Mouse (Mus musculus) embryo, embryonic 9.5 days (tissue): ENCODE measurements around the gene Rbbp8nl.
"Not testable (repeated sequence)": the region's sequence is repeated elsewhere in the genome, so short reads cannot be mapped to it uniquely, and the experiment has no call there.

Experiments used
- DNase-seq: peaks from one replicate; pipeline ENCODE4 v3.0.0-alpha.2; 2017; ENCODE audit errors: extremely low spot score

Gene Rbbp8nl

GRCm38 (mm10) chr2:180288966-180289365 lies 713 bp downstream of the Rbbp8nl start:
- peak; percentile 32 for DNase-seq

DNA sequence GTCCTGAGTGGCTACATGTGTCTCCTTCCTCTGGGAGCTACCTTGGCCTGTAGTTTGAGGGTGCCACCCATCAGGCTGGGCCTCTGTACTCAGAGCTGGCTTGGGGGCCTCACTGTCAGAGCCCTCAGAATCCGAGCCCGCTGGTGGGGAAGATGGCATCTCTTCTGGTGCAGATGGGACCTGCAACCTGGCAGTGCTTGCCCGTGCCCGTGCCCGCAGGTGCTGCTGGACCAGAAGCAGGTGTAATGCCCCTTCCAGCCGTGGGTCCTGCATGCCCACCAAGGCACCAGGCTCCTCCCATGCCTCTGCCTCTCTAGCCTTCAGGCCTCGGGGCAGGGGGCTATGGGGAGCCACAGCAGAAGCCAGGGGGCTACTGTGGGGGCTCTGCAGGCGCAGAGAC lies 10.4 kb downstream of the Rbbp8nl start:
- no peak for DNase-seq

GRCm38 (mm10) chr2:180277773-180278320 lies 11.8 kb downstream of the Rbbp8nl start:
- DNase-seq: no peak

GRCm38 (mm10) chr2:180276851-180277259 lies 12.8 kb downstream of the Rbbp8nl start:
- no peak for DNase-seq

DNA sequence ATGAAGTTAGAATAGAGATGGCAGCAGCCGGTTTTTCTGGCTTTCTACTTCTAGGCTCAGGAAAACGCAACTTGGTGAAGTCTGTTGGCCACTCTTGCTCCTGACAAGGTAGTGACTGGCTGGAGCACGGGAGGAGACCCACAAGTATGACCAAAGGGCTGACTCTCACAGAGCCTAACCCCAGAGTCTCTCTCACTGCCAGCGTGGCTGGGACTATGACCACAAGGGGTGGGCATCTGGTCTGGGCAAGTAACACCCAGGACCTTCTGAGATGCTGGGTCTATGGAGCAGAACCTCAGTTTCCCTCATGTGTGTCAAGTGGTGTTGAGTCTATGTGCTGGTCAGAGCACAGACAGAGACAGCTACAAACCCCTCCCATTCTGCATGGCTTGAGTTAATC lies 13.3 kb downstream of the Rbbp8nl start:
- DNase-seq: no peak

DNA sequence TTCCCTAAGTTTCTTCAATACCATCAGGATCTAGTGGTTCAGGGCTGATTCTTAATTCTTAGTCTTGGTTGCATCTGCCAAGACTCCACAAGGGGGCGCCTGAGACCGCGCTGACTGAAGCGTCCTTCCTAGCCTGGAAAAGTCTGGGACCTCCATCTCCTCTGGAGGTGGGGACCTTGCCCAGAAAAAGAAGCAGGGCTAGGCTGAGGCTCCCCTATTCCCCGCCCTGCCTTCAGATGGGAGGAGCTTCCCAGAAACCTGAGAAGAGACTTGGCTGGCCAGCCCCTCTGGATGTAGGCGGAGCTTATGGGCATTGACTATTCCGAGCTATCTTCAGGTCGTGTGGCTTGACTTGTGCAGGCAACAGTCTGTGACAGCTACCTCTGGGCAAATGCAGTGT lies 13.8 kb downstream of the Rbbp8nl start:
- peak; percentile 90 for DNase-seq

- no peak for DNase-seq
These were observed 15.2 kb downstream of the Rbbp8nl start for GRCm38 (mm10) chr2:180274523-180274922.

- peak; percentile 92 for DNase-seq
These were observed 16.1 kb downstream of the Rbbp8nl start, which contains the start of gene Cables2 for GRCm38 (mm10) chr2:180273394-180274244. Cables2 (minus strand) TSS chr2:180273496.

DNA sequence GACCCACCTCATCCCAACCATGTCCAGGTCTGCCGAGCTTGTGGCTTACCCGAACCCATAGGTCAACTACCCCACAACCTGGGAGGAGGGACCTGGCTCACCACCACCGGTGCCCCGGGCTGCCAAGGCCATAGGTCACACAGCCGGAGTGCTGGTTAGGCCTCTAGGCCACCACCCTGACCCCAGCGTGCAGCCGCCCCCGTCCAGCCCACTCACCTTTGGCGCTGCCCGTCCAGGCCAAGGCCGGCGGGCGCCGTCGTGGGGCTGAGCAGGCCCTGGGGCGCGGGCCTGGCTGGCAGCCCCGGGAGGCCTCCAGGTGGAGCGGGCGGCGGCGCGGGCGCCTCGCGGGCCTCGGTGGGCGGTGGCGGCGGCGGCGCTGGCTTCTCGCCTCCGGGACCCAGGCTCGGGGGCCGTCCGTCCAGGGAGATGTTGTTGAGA lies 16.8 kb downstream of the Rbbp8nl start:
- no peak for DNase-seq

DNA sequence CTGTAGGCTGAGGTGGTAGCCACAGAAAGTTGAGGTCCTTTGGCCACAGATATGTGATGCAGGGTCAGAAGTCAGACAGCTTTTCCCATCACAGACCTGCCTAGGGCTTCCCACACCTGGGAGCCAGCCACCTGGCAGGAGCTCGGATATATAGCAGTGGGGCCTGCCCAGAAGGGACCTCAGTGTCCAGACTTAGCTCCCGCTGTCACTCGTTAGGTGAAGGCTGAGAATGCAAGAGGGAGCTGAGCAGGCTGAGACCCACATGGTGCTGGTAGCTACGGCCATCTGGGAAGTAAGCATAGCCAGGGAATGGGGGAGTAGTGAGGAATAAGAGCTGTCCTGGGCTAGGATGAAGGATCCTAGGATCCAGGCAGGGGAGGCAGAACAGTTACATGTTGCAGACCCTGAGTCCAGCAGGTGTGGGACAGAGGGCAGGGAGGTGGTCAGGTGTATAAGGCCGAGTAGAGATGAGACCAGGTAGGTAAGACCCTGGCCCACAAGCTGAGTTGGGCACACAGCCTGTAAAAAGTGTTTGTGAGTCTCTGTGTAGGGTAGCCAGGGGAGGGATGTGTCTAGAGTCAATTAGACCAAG lies 17.8 kb downstream of the Rbbp8nl start:
- DNase-seq: no peak

DNA sequence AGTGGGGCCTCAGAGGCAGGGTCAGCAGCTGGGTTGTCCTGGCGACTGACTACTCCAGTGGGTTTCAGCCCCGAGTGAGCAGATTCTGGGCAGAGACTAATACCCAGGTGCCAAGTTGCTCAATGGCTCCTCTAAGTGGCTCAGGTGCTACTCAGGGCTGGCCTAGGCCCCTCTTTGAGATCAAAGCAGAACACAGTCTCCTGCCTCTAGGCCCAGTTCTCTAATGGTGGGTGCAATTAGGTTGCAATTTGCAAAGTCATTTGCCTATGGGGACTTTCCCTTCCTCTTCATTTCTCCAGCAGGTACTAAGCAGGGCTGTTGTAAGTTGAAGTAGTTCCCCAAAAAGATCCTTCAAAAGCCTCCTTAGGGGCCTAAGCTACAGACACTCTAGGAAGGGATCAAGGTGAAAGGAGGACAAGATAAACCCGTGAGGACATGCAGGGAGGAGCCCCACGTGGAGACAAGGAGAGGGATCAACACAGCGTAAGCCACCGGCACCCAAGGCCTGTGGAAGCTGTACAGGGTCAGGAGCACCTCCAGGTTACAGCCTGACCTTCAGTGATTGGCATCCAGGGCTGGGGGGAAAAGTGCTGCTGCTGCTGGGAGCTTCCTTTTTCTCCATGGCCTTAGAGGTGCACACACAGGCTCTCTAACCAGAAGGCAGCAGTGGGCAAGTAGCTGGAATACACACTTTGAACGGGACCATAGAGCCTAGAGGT lies 19.0 kb downstream of the Rbbp8nl start:
- no peak for DNase-seq

DNA sequence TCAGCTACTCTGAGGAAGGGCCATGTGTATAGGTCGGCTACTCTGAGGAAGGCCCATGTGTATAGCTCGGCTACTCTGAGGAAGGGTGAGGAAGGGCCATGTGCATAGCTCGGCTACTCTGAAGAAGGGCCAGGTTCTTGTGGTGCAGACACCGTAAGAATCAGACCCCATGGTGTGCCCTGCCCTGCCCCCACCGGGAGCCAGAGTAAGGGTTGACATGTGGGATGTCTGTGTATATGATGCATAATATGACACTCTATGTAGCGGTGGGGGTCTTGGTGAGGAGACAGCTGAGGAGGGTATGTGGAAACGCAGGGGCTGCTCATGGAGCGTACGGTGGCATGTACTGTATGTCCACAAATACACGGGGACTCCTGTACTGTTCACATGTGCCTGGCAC lies 20.4 kb downstream of the Rbbp8nl start:
- DNase-seq: no peak

DNA sequence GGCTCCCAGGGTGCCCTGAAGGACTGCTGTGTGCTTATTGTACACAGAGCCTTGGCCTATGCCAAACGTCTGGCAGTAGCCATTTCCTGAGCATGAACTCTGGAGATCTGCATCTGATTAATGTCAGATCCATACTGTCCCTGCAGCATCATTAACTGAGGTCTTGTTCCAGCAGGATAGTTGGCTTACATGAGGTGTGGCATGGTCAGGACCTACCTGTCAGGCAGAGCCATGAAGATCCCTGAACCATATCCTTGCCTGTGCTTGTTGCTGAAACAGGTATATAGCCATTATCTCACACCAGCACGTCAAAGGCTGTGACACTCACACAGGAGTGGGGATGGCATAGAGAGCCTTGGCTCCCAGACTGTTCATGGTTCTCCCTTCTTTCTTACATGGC lies 21.7 kb downstream of the Rbbp8nl start:
- no peak for DNase-seq

GRCm38 (mm10) chr2:180262891-180263290 lies 26.8 kb downstream of the Rbbp8nl start:
- no peak for DNase-seq

DNA sequence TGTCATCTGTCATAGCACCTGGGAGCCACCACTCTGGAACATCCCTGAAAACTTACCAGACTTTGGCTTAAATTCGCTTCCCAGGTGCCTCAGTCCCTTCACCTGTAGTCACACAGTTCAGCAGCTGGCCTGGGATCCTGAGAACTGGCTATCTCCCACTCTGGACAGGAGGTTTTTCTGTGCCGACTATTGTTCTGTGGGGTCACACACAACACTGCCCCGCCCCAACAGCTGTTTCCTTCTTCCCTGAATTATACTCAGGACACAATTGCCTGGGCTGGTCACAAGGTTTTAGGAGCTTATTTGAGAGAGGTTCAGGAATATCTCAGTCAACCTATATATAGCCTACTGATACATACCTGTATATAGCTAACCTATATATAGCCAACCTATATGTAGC lies 27.2 kb downstream of the Rbbp8nl start:
- DNase-seq: no peak

DNA sequence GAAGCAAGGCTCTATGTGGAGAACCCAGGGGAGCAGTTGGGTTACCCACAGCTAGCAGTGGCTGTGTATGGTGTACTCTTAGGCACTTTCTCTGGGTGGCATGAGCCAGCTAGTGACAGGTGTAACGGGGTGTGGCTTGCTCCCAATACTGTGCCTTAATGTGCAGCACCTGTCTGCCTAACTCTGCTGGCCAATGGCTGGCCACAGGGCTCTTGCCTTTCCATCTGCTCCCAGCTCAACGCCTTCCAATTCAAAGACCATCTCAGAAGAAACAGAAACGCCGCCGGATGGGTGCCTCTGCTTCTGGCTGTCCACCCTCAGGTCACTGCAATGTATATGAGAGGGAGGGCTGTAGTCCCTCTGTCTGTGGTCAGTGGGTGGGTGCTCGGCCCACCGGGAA lies 27.8 kb downstream of the Rbbp8nl start:
- DNase-seq: no peak

GRCm38 (mm10) chr2:180260610-180261480 lies 28.8 kb downstream of the Rbbp8nl start:
- no peak for DNase-seq

- DNase-seq: not testable (repeated sequence)
These were observed 29.7 kb downstream of the Rbbp8nl start for GRCm38 (mm10) chr2:180259826-180260609.

DNA sequence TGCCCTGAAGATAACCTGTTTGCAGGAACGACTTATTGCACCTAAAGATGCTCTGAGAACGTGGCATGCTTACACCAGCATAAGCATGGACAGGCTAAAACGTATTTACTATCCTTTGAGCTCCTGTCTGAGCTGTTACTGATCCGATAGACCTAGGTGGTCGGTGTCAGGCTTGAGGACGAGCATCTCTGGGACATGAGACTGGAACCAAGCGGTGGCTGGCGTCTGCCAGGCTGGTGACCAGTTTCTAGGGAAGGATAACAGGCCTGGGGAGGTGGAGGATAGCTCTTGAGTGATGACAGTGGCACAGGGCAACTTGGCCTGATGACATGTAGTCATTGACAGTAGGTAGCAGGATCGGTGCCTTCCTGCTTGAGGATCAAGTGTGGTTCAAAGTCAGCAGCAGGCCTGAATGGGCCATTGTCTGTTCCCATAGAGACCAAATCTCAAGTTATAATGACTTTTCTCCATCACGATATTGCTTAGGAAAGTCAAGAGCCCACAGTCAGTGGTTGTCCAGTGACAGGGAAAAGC lies 30.7 kb downstream of the Rbbp8nl start:
- not testable (repeated sequence) for DNase-seq
